Mouse (Mus musculus): Measurements from ENCODE around the gene Hnrnpab. TPM values are rescaled to one million over a fixed set of nuclear protein-coding genes. Genes with fewer than 3 reads are reported as not detected.
"Not testable (repeated sequence)": the region's sequence is repeated elsewhere in the genome, so short reads cannot be mapped to it uniquely, and the experiment has no call there.

The Hnrnpab gene
- polyA plus RNA-seq, 2 experiments from 2014 or later, result 21.2 to 36.2 TPM

- no peak for ATAC-seq
Measured at GRCm38 (mm10) chr11:51633721-51634120, 27.1 kb upstream of the Hnrnpab start.

- ATAC-seq, result not testable (repeated sequence)
Measured at GRCm38 (mm10) chr11:51633200-51633599, 26.6 kb upstream of the Hnrnpab start.

- ATAC-seq, result no peak
Measured at GRCm38 (mm10) chr11:51632130-51632753, 25.6 kb upstream of the Hnrnpab start.

GRCm38 (mm10) chr11:51629651-51630314 lies 23.1 kb upstream of the Hnrnpab start:
- ATAC-seq, result no peak

GRCm38 (mm10) chr11:51627907-51628306 lies 21.3 kb upstream of the Hnrnpab start:
- ATAC-seq, result no peak

- no peak for ATAC-seq
Measured at GRCm38 (mm10) chr11:51627425-51627824, 20.8 kb upstream of the Hnrnpab start.

- ATAC-seq, result no peak
Measured at GRCm38 (mm10) chr11:51625187-51625820, 18.7 kb upstream of the Hnrnpab start.

- ATAC-seq, result no peak
Measured at GRCm38 (mm10) chr11:51622971-51623491, 16.4 kb upstream of the Hnrnpab start.

GRCm38 (mm10) chr11:51621776-51622175 lies 15.1 kb upstream of the Hnrnpab start:
- ATAC-seq, result no peak

- ATAC-seq, result no peak
Measured at GRCm38 (mm10) chr11:51620084-51620483, 13.4 kb upstream of the Hnrnpab start.

- ATAC-seq, result peak; percentile 87
Measured at GRCm38 (mm10) chr11:51619409-51620060, 12.9 kb upstream of the Hnrnpab start, which contains the start of gene Nhp2. Gene Nhp2 (plus strand): TSS chr11:51619735.

GRCm38 (mm10) chr11:51618894-51619408 lies 12.3 kb upstream of the Hnrnpab start:
- no peak for ATAC-seq

GRCm38 (mm10) chr11:51617693-51618092 lies 11.0 kb upstream of the Hnrnpab start:
- ATAC-seq, result peak; percentile 30

GRCm38 (mm10) chr11:51616113-51616512 lies 9.5 kb upstream of the Hnrnpab start:
- not testable (repeated sequence) for ATAC-seq

GRCm38 (mm10) chr11:51615601-51616000 lies 9.0 kb upstream of the Hnrnpab start:
- peak; percentile 74 for ATAC-seq

- ATAC-seq, result no peak
Measured at GRCm38 (mm10) chr11:51615129-51615528, 8.5 kb upstream of the Hnrnpab start.

GRCm38 (mm10) chr11:51614256-51614655 lies 7.6 kb upstream of the Hnrnpab start:
- ATAC-seq, result no peak

- not testable (repeated sequence) for ATAC-seq
Measured at GRCm38 (mm10) chr11:51609940-51610339, 3.3 kb upstream of the Hnrnpab start.

- ATAC-seq, result no peak
Measured at GRCm38 (mm10) chr11:51609266-51609909, 2.7 kb upstream of the Hnrnpab start.

GRCm38 (mm10) chr11:51607096-51607738 lies 570 bp upstream of the Hnrnpab start:
- ATAC-seq, result peak; percentile 22

- ATAC-seq, result peak; percentile 68
Measured at GRCm38 (mm10) chr11:51605602-51606446, 823 bp downstream of the Hnrnpab start.
